Mouse (Mus musculus) forebrain, postnatal 0 days (tissue): ENCODE results near the gene Med27. TPM values are rescaled to one million over a fixed set of nuclear protein-coding genes. Genes with fewer than 3 reads are reported as not detected.

ENCODE experiments used
- ATAC-seq: fragments of 200-750 bp; cut with Nextera tagmentation; 2 replicates; pipeline ENCODE4 v1.8.0; 2017; ENCODE audit warnings: mild to moderate bottlenecking, moderate library complexity
- DNase-seq: peaks from one replicate; pipeline ENCODE4 v3.0.0-alpha.2; 2015
- H3K27ac ChIP-seq: fragments of 300-500 bp; sonication (generic); 2 replicates; pipeline ENCODE4 v1.5.1; 2014; ENCODE audit warnings: low read depth, mild to moderate bottlenecking, antibody characterized with exemption, low read length, moderate library complexity, mixed read lengths
- H3K27me3 ChIP-seq: fragments of 300-500 bp; sonication (generic); 2 replicates; pipeline ENCODE4 v1.6.1; 2014; ENCODE audit warnings: mild to moderate bottlenecking, low read length, mixed read lengths; ENCODE audit not compliant: insufficient read depth
- H3K36me3 ChIP-seq: fragments of 300-500 bp; sonication (generic); 2 replicates; pipeline ENCODE4 v1.6.1; 2014; ENCODE audit warnings: mild to moderate bottlenecking, moderate library complexity; ENCODE audit not compliant: insufficient read depth
- H3K4me1 ChIP-seq: fragments of 300-500 bp; sonication (generic); 2 replicates; pipeline ENCODE4 v1.6.1; 2014; ENCODE audit warnings: antibody characterized with exemption; ENCODE audit not compliant: insufficient read depth
- H3K4me2 ChIP-seq: fragments of 300-500 bp; sonication (generic); 2 replicates; pipeline ENCODE4 v1.6.1; 2014; ENCODE audit warnings: low read depth, mild to moderate bottlenecking, moderate library complexity
- H3K4me3 ChIP-seq: fragments of 300-500 bp; sonication (generic); 2 replicates; pipeline ENCODE4 v1.5.1; 2014; ENCODE audit warnings: low read depth, low read length, mixed read lengths
- H3K9ac ChIP-seq: fragments of 300-500 bp; sonication (generic); 2 replicates; pipeline ENCODE4 v1.6.1; 2014; ENCODE audit warnings: mild to moderate bottlenecking
- H3K9me3 ChIP-seq: fragments of 300-500 bp; sonication (generic); 2 replicates; pipeline ENCODE4 v1.6.1; 2016; ENCODE audit warnings: low read length
- CTCF ChIP-seq: sonication (generic); IDR thresholded peaks from 2 replicates; pipeline ENCODE4 v1.5.1; 2016; ENCODE audit warnings: antibody characterized with exemption, control low read depth, low read depth
- WGBS: fragments of 180-500 bp; shearing (Covaris S2); extraction: QIAGEN DNeasy Blood & Tissue Kit; methylation state at CpG from one replicate; pipeline ENCODE4 v1.1.7; 2014; 5-methylcytosine and 5-hydroxymethylcytosine counted together
- polyA plus RNA-seq: library from polyadenylated mRNA; unstranded; fragments of >200 nt; fragmentation: Nextera tagmentation; extraction: Ambion mirVana; gene quantifications from 2 replicates; pipeline ENCODE4 v1.2.1, GENCODE M21; 2015
- total RNA-seq: library from RNA; depleted of rRNA; stranded (reverse); fragments of >200 nt; gene quantifications from 2 replicates; pipeline ENCODE4 v1.2.3, GENCODE M21; 2014

Gene Med27
- total and polyA plus RNA-seq, 2 experiments from 2014 or later, result 60.1 to 71.2 TPM

GRCm38 (mm10) chr2:29535566-29536244 is 189.1 kb downstream of the Med27 start:
- peak; percentile 33 for DNase-seq
- Histone ChIP-seq H3K36me3 (no peaks in the 10 kb centered on the region), H3K9me3 (no peaks in the 10 kb centered on the region), H3K27me3 (no peaks in the 10 kb centered on the region), H3K4me3 (no peak overlapping the region), H3K4me2 (no peak overlapping the region), H3K4me1 (no peaks in the 10 kb centered on the region), H3K27ac (0 out of 2 replicates have a peak overlapping the region, but pooled peaks have one; percentile 4), H3K9ac (no peak overlapping the region)
- 45% methylated on average over 5 of the region's 5 CpGs for WGBS
- TF ChIP-seq CTCF, result no peak
- peak; percentile 27; the same call in 1 of the 2 replicates for ATAC-seq

- Histone ChIP-seq H3K9ac (no peak overlapping the region), H3K36me3 (no peaks in the 10 kb centered on the region), H3K4me1 (no peaks in the 10 kb centered on the region), H3K9me3 (no peaks in the 10 kb centered on the region), H3K4me3 (no peak overlapping the region), H3K27ac (no peak overlapping the region), H3K4me2 (no peak overlapping the region), H3K27me3 (no peaks in the 10 kb centered on the region)
- no peak for ATAC-seq
- WGBS, result 90% methylated on average over 9 of the region's 9 CpGs
- no peak for DNase-seq
- TF ChIP-seq CTCF, result no peak
These were observed 189.9 kb downstream of the Med27 start for GRCm38 (mm10) chr2:29536481-29536880.

- ATAC-seq, result no peak
- no peak for DNase-seq
- Histone ChIP-seq H3K4me3 (no peak overlapping the region), H3K9me3 (no peaks in the 10 kb centered on the region), H3K9ac (no peak overlapping the region), H3K36me3 (no peaks in the 10 kb centered on the region), H3K27ac (no peak overlapping the region), H3K4me2 (no peak overlapping the region), H3K4me1 (no peaks in the 10 kb centered on the region), H3K27me3 (no peaks in the 10 kb centered on the region)
- 86% methylated on average over 8 of the region's 8 CpGs for WGBS
- TF ChIP-seq CTCF, result no peak
These were observed 190.7 kb downstream of the Med27 start for GRCm38 (mm10) chr2:29537334-29537733.

GRCm38 (mm10) chr2:29542039-29542438 is 195.4 kb downstream of the Med27 start:
- H3K27ac ChIP-seq, result no peak overlapping the region
- peak; percentile 54 for DNase-seq
- no peaks in the 10 kb centered on the region for H3K9me3 ChIP-seq
- no peak overlapping the region for H3K9ac ChIP-seq
- no peaks in the 10 kb centered on the region for H3K36me3 ChIP-seq
- H3K27me3 ChIP-seq, result no peaks in the 10 kb centered on the region
- no peaks in the 10 kb centered on the region for H3K4me1 ChIP-seq
- TF ChIP-seq CTCF, result no peak
- H3K4me3 ChIP-seq, result no peak overlapping the region
- ATAC-seq, result peak; percentile 70
- 46% methylated on average over 13 of the region's 13 CpGs for WGBS
- H3K4me2 ChIP-seq, result no peak overlapping the region

- no peaks in the 10 kb centered on the region for H3K4me1 ChIP-seq
- no peak overlapping the region for H3K27ac ChIP-seq
- H3K4me2 ChIP-seq, result no peak overlapping the region
- DNase-seq (no peak), ATAC-seq (no peak)
- H3K36me3 ChIP-seq, result no peaks in the 10 kb centered on the region
- H3K4me3 ChIP-seq, result no peak overlapping the region
- WGBS, result 29% methylated on average over 12 of the region's 12 CpGs
- H3K9me3 ChIP-seq, result no peaks in the 10 kb centered on the region
- H3K27me3 ChIP-seq, result no peaks in the 10 kb centered on the region
- H3K9ac ChIP-seq, result no peak overlapping the region
- no peak for TF ChIP-seq CTCF
These were observed 200.0 kb downstream of the Med27 start for GRCm38 (mm10) chr2:29546571-29546970.

GRCm38 (mm10) chr2:29551816-29552585 is 205.4 kb downstream of the Med27 start:
- WGBS, result 80% methylated on average over 7 of the region's 7 CpGs
- no peak for TF ChIP-seq CTCF
- no peaks in the 10 kb centered on the region for H3K27me3 ChIP-seq
- H3K4me1 ChIP-seq, result no peaks in the 10 kb centered on the region
- DNase-seq, result no peak
- no peak overlapping the region for H3K9ac ChIP-seq
- H3K4me2 ChIP-seq, result no peak overlapping the region
- no peak overlapping the region for H3K27ac ChIP-seq
- H3K9me3 ChIP-seq, result no peaks in the 10 kb centered on the region
- no peaks in the 10 kb centered on the region for H3K36me3 ChIP-seq
- H3K4me3 ChIP-seq, result no peak overlapping the region
- no peak for ATAC-seq
